9 mouse cellular contexts compared by ENCODE assay signal in the genomic region with DNA sequence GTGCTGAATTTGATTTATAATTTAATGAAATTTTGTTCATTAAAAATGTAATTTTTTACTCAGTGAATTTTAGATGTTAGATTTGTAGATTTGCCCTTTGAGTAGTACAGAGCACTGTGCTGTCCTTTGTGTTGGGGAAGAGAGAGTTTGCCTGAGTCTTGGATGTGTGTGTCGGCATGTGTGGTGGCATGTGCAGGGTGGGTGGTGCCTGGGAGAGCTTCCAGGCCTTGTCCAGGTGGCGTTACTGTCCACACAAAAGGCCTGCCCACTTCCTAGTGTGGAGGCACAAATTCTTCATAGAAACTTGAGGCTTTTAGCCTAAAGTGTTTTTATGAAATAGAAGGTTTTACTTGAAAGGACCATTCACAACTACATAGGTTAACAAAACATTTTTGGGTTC. TPM values are rescaled to one million over a fixed set of nuclear protein-coding genes. Genes with fewer than 3 reads are reported as not detected.
DNase-seq lines count a peak whose midpoint lies in the region; ATAC-seq and TF ChIP-seq lines count a peak whose summit lies in the region.
"Had no signal": no experiment of that assay in that cellular context is flagged by ENCODE, and none has a peak within 500 bp of the region (broad histone marks: within the 10 kb centered on the region; RNA-seq: fewer than 3 reads in every experiment).

No protein-coding gene starts in this region.

- TF ChIP-seq CTCF in gastrocnemius, adult 2 months (IDR thresholded peaks at IDR 0.05), result no peak
- TF ChIP-seq CTCF in stomach, postnatal 0 days (IDR thresholded peaks at IDR 0.05; ENCODE audit: low read depth), result no peak
- 0 out of 2 replicates have a peak, but pooled peaks have one; percentile 2 for TF ChIP-seq CTCF in small intestine, adult 2 months (IDR thresholded peaks at IDR 0.05; ENCODE audit: extremely low read depth, insufficient read length, insufficient replicate concordance, low read depth, low read length)

- DNase-seq in gastrocnemius, adult 2 months, result no peak
- DNase-seq in gastrocnemius, postnatal 4 days (ENCODE audit: low spot score in 2 of 2), result no peak
- peak; percentile 57 for DNase-seq in layer of hippocampus, adult 11-12 months (ENCODE audit: low spot score)
- no peak for DNase-seq in layer of hippocampus, adult 9-11 months
- no peak for DNase-seq in stomach, postnatal 0 days (ENCODE audit: low spot score)
- DNase-seq in lung, postnatal 36 days, result no peak

- H3K36me3 ChIP-seq in stomach, embryonic 16.5 days (ENCODE audit: control insufficient read depth, insufficient read depth, low read length), result no peaks in the 10 kb centered on the region
- H3K36me3 ChIP-seq in stomach, postnatal 0 days (ENCODE audit: control insufficient read depth, insufficient read depth, low read length), result no peaks in the 10 kb centered on the region
- H3K36me3 ChIP-seq in small intestine, adult 2 months (ENCODE audit: control insufficient read depth, insufficient read depth, low read length), result no peaks in the 10 kb centered on the region
- H3K36me3 ChIP-seq: stomach, embryonic 15.5 days had no signal

- peaks cover 80% of the 10 kb centered on the region for H3K4me1 ChIP-seq in stomach, embryonic 16.5 days (ENCODE audit: control insufficient read depth, insufficient read depth, low read length)
- peaks cover 8% of the 10 kb centered on the region for H3K4me1 ChIP-seq in stomach, postnatal 0 days (replicated peaks; ENCODE audit: control insufficient read depth, insufficient read depth)
- H3K4me1 ChIP-seq in small intestine, adult 2 months (ENCODE audit: control insufficient read depth, insufficient read depth, insufficient read length, low read length), result peaks cover 13% of the 10 kb centered on the region

- peak overlapping the region; percentile 67; the same call in 1 of the 2 replicates for H3K27ac ChIP-seq in gastrocnemius, adult 2 months
- no peak overlapping the region for H3K27ac ChIP-seq in stomach, embryonic 16.5 days (ENCODE audit: low read length)
- no peak overlapping the region for H3K27ac ChIP-seq in stomach, postnatal 0 days (replicated peaks)
- H3K27ac ChIP-seq in small intestine, adult 2 months (ENCODE audit: insufficient read depth, low read depth, low read length), result no peak overlapping the region

- no peaks in the 10 kb centered on the region for H3K27me3 ChIP-seq in stomach, embryonic 16.5 days (ENCODE audit: control insufficient read depth, insufficient read depth, low read length)
- H3K27me3 ChIP-seq in stomach, postnatal 0 days (ENCODE audit: control insufficient read depth, insufficient read depth, low read length), result no peaks in the 10 kb centered on the region
- no peaks in the 10 kb centered on the region for H3K27me3 ChIP-seq in small intestine, adult 2 months (ENCODE audit: control insufficient read depth, insufficient read depth, low read length)
- H3K27me3 ChIP-seq: stomach, embryonic 15.5 days had no signal

- intact Hi-C loops in gastrocnemius, adult 2 months (cut with DNase I), result loop anchor here (5.0 kb wide), 1 partner anchor 35 kb away; a partner anchor contains a TSS

- no peak for TF ChIP-seq POLR2A in small intestine, adult 2 months (IDR thresholded peaks at IDR 0.05; ENCODE audit: low read depth, low read length)

- H3K9ac ChIP-seq in stomach, embryonic 16.5 days (ENCODE audit: low read length), result no peak overlapping the region
- no peak overlapping the region for H3K9ac ChIP-seq in stomach, postnatal 0 days (ENCODE audit: low read length)
- H3K9ac ChIP-seq: stomach, embryonic 15.5 days had no signal

- H3K4me2 ChIP-seq in stomach, embryonic 16.5 days (ENCODE audit: low read depth, low read length), result 0 out of 2 replicates have a peak overlapping the region, but pooled peaks have one; percentile 48
- H3K4me2 ChIP-seq in stomach, postnatal 0 days (replicated peaks; ENCODE audit: low read depth), result no peak overlapping the region

- 48% methylated on average over 2 of the region's 2 CpGs for WGBS in stomach, embryonic 16.5 days
- 45% methylated on average over 2 of the region's 2 CpGs for WGBS in stomach, postnatal 0 days
- 72% methylated on average over 2 of the region's 2 CpGs for WGBS in small intestine, adult 2 months

- no peak for ATAC-seq in stomach, embryonic 16.5 days (ENCODE audit: insufficient read depth, low FRiP score)
- ATAC-seq in stomach, postnatal 0 days (ENCODE audit: low FRiP score, low TSS enrichment), result no peak

- no peak for TF ChIP-seq EP300 in stomach, postnatal 0 days (optimal IDR thresholded peaks at IDR 0.05)

- H3K4me3 ChIP-seq in gastrocnemius, adult 2 months, result peak overlapping the region; percentile 19
- no peak overlapping the region for H3K4me3 ChIP-seq in stomach, embryonic 16.5 days (replicated peaks; ENCODE audit: low read length)
- H3K4me3 ChIP-seq in stomach, postnatal 0 days (ENCODE audit: low read depth, low read length), result no peak overlapping the region
- no peak overlapping the region for H3K4me3 ChIP-seq in small intestine, adult 2 months (ENCODE audit: low read depth, low read length)

- no peaks in the 10 kb centered on the region for H3K9me3 ChIP-seq in stomach, embryonic 16.5 days (replicated peaks; ENCODE audit: control insufficient read depth, low read length)
- no peaks in the 10 kb centered on the region for H3K9me3 ChIP-seq in stomach, postnatal 0 days (ENCODE audit: control insufficient read depth, low read length)
- H3K9me3 ChIP-seq: stomach, embryonic 15.5 days had no signal

RNA-seq across cellular contexts. Expression of a gene that starts 36.2 kb away (rescaled TPM):
- 10 to 100 TPM; 23.2 to 28.3 TPM for total RNA-seq in gastrocnemius, adult 2 months (2021)
- 100 to 1,000 TPM; 156 to 168 TPM for total RNA-seq in gastrocnemius, postnatal 4 days (2021)
- polyA plus RNA-seq in stomach, embryonic 16.5 days (2015; fragmentation: Nextera tagmentation; extraction: Ambion mirVana), result 15.3 and 16.2 TPM in 2 replicates
- 8.5 and 10.1 TPM in 2 replicates for polyA plus RNA-seq in stomach, postnatal 0 days (2015; fragmentation: Nextera tagmentation; extraction: Ambion mirVana)
- polyA plus RNA-seq in small intestine, adult 2 months (2012; rRNA removed), result 16.7 and 41.0 TPM in 2 replicates
